Mouse (Mus musculus) activated CD4-positive, CD25-positive, alpha-beta regulatory T cell, adult 4 months (primary cell): ENCODE data around the gene Hist1h2ac. TPM values are rescaled to one million over a fixed set of nuclear protein-coding genes. Genes with fewer than 3 reads are reported as not detected.

Source experiments
- polyA plus RNA-seq, 2 experiments: library from polyadenylated mRNA; unstranded; fragments of 100-300 nt; shearing (Covaris generic); gene quantifications; one replicate each; pipeline ENCODE4 v1.2.1; 2017

Hist1h2ac gene
- polyA plus RNA-seq, 2 experiments from 2014 or later, result 0.28 TPM; not detected in 1

Other genes starting within 250 kb of the Hist1h2ac start
- not detected for gene Btn1a1, start 218.0 kb downstream of the Hist1h2ac start, polyA plus RNA-seq
- gene Btn2a2, start 195.1 kb downstream of the Hist1h2ac start, polyA plus RNA-seq, result not detected
- 1 to 10 TPM; 2.7 to 3.2 TPM for gene Hist1h4h, start 152.9 kb downstream of the Hist1h2ac start, polyA plus RNA-seq
- not detected for gene Hist1h2af, start 150.0 kb downstream of the Hist1h2ac start, polyA plus RNA-seq
- 1 to 10 TPM in 1 of 2 experiments, not detected in 1; 1.1 TPM for gene Hist1h3g, start 148.5 kb downstream of the Hist1h2ac start, polyA plus RNA-seq
- gene Hist1h2bh, start 140.6 kb downstream of the Hist1h2ac start, polyA plus RNA-seq, result under 1 TPM in 1 of 2 experiments, not detected in 1; 0.38 TPM
- gene Hist1h3f, start 139.9 kb downstream of the Hist1h2ac start, polyA plus RNA-seq, result 1 to 10 TPM in 1 of 2 experiments, not detected in 1; 1.1 TPM
- gene Hist1h4f, start 132.3 kb downstream of the Hist1h2ac start, polyA plus RNA-seq, result 1 to 10 TPM in 1 of 2 experiments, not detected in 1; 2.8 TPM
- gene Hist1h1d, start 130.7 kb downstream of the Hist1h2ac start, polyA plus RNA-seq, result under 1 TPM; 0.31 to 0.79 TPM
- gene Hist1h3e, start 121.6 kb downstream of the Hist1h2ac start, polyA plus RNA-seq, result 1 to 10 TPM in 1 of 2 experiments, under 1 TPM in 1; 0.86 to 1.6 TPM
- 10 to 100 TPM; 26.7 to 59.1 TPM for gene Hist1h2ae, start 112.7 kb downstream of the Hist1h2ac start, polyA plus RNA-seq
- 1 to 10 TPM; 4.0 to 5.7 TPM for gene Hist1h2bg, start 112.6 kb downstream of the Hist1h2ac start, polyA plus RNA-seq
- gene Hist1h2bf, start 109.8 kb downstream of the Hist1h2ac start, polyA plus RNA-seq, result under 1 TPM in 1 of 2 experiments, not detected in 1; 0.83 TPM
- 1 to 10 TPM in 1 of 2 experiments, not detected in 1; 2.3 TPM for gene Hist1h2ad, start 109.6 kb downstream of the Hist1h2ac start, polyA plus RNA-seq
- gene Hist1h3d, start 108.2 kb downstream of the Hist1h2ac start, polyA plus RNA-seq, result not detected
- 10 to 100 TPM; 36.8 to 39.3 TPM for gene Hist1h4d, start 102.3 kb downstream of the Hist1h2ac start, polyA plus RNA-seq
- gene Hist1h2be, start 62.8 kb downstream of the Hist1h2ac start, polyA plus RNA-seq, result 1 to 10 TPM; 1.5 to 1.7 TPM
- gene Hist1h1e, start 61.4 kb downstream of the Hist1h2ac start, polyA plus RNA-seq, result 10 to 100 TPM; 11.9 to 13.5 TPM
- gene Hist1h2bc, start 251 bp upstream of the Hist1h2ac start, polyA plus RNA-seq, result 1 to 10 TPM in 1 of 2 experiments, under 1 TPM in 1; 0.85 to 5.4 TPM
- not detected for gene Hist1h1t, start 11.9 kb upstream of the Hist1h2ac start, polyA plus RNA-seq
- 1 to 10 TPM in 1 of 2 experiments, under 1 TPM in 1; 0.57 to 7.4 TPM for gene Hist1h4c, start 14.5 kb upstream of the Hist1h2ac start, polyA plus RNA-seq
- gene Hfe, start 26.9 kb upstream of the Hist1h2ac start, polyA plus RNA-seq, result under 1 TPM in 1 of 2 experiments, not detected in 1; 0.80 TPM
- 10 to 100 TPM in 1 of 2 experiments, 1 to 10 TPM in 1; 5.3 to 15.2 TPM for gene Hist1h1c, start 54.9 kb upstream of the Hist1h2ac start, polyA plus RNA-seq
- 1 to 10 TPM in 1 of 2 experiments, not detected in 1; 2.4 TPM for gene Hist1h3c, start 61.7 kb upstream of the Hist1h2ac start, polyA plus RNA-seq
- under 1 TPM in 1 of 2 experiments, not detected in 1; 0.73 TPM for gene Hist1h2bb, start 62.8 kb upstream of the Hist1h2ac start, polyA plus RNA-seq
- 1 to 10 TPM; 9.5 to 10.0 TPM for gene Hist1h2ab, start 67.2 kb upstream of the Hist1h2ac start, polyA plus RNA-seq
- not detected for gene Hist1h3b, start 68.3 kb upstream of the Hist1h2ac start, polyA plus RNA-seq
- gene Hist1h4b, start 73.1 kb upstream of the Hist1h2ac start, polyA plus RNA-seq, result 1 to 10 TPM in 1 of 2 experiments, not detected in 1; 2.8 TPM
- gene Hist1h4a, start 77.3 kb upstream of the Hist1h2ac start, polyA plus RNA-seq, result 1 to 10 TPM in 1 of 2 experiments, not detected in 1; 3.1 TPM
- gene Hist1h3a, start 78.4 kb upstream of the Hist1h2ac start, polyA plus RNA-seq, result 1 to 10 TPM in 1 of 2 experiments, under 1 TPM in 1; 0.73 to 1.7 TPM
- 1 to 10 TPM; 5.1 to 7.8 TPM for gene Hist1h1a, start 79.7 kb upstream of the Hist1h2ac start, polyA plus RNA-seq
- gene Trim38, start 86.0 kb upstream of the Hist1h2ac start, polyA plus RNA-seq, result not detected
- gene Slc17a2, start 123.0 kb upstream of the Hist1h2ac start, polyA plus RNA-seq, result not detected
- gene Slc17a3, start 155.5 kb upstream of the Hist1h2ac start, polyA plus RNA-seq, result not detected
- gene Slc17a1, start 183.8 kb upstream of the Hist1h2ac start, polyA plus RNA-seq, result not detected
- gene Slc17a4, start 231.1 kb upstream of the Hist1h2ac start, polyA plus RNA-seq, result not detected